Mouse (Mus musculus) stomach, postnatal 0 days (tissue): ENCODE results near the gene Pop5.

Experiments used
- CTCF ChIP-seq: IDR thresholded peaks from 2 replicates; pipeline ENCODE4 v1.5.1; 2016; ENCODE audit warnings: antibody characterized with exemption, low read depth, mild to moderate bottlenecking, moderate library complexity
- EP300 ChIP-seq: optimal IDR thresholded peaks from 2 replicates; pipeline ENCODE3; 2016; ENCODE audit warnings: antibody characterized with exemption

GRCm38 (mm10) chr5:115232516-115232915 lies 3.1 kb upstream of the Pop5 start:
- TF ChIP-seq CTCF (no peak), EP300 (no peak)
